Mouse (Mus musculus): ENCODE results near the gene Marc2.

DNA sequence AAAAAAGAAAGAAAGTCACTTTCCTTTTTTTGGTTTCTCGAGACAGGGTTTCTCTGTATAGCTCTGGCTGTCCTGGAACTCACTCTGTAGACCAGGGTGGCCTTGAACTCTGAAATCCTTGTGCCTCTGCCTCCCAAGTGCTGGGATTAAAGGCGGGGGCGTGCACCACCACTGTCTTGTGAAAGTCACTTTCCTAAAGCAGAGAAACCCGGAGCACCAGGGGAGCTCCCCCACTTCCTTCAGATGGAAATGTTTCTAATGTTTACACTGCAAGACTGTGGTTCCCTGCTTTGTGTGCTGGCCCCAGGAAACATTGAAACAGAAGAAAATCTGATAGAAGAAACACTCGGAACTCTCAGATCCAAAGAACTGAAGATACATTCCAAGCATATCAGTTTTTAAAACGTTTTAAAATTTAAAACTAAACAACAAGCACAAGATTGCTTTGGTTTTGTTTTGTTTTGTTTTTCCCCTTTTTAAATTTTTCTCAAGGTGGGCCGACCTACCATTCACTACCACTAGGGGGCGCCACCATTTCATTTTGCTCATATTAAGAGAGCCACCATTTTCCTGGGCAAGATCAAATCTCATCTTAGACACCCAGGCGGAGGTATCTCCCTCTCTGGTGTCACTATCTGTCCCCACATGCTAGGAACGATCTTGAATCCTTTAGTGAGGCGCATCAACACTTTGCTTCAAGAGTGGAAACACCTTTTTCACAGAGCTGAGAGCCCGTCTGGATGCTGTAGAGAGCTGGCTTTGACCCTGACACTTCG, 59.7 kb downstream of the Marc2 start:
- TF ChIP-seq TCF12 (IDR thresholded peaks at IDR 0.05; ENCODE audit: insufficient read depth, poor library complexity, severe bottlenecking): no peak
- no peak for TF ChIP-seq USF1 (IDR thresholded peaks at IDR 0.05; ENCODE audit: low read depth)
- no peak for TF ChIP-seq POLR2A (IDR thresholded peaks at IDR 0.05; ENCODE audit: insufficient read length, low read depth)
- no peak for TF ChIP-seq MAX (IDR thresholded peaks at IDR 0.05; ENCODE audit: low read depth)
- no peak for TF ChIP-seq E2F4 (IDR thresholded peaks at IDR 0.05; ENCODE audit: insufficient read depth)
- no peak for TF ChIP-seq POLR2AphosphoS2 (IDR thresholded peaks at IDR 0.05; ENCODE audit: insufficient read length, low read depth)

All from myocyte (in vitro differentiated cells).